Mouse (Mus musculus) liver, embryonic 13.5 days (tissue): ENCODE results near the gene Ddx56. TPM values are rescaled to one million over a fixed set of nuclear protein-coding genes. Genes with fewer than 3 reads are reported as not detected.

ENCODE experiments used
- ATAC-seq: fragments of 200-750 bp; cut with Nextera tagmentation; 2 replicates; pipeline ENCODE4 v1.8.0; 2017; ENCODE audit warnings: low read depth, mild to moderate bottlenecking, moderate number of reproducible peaks, moderate library complexity
- DNase-seq: peaks from one replicate; pipeline ENCODE4 v3.0.0; 2022
- H3K27ac ChIP-seq: fragments of 300-500 bp; sonication (generic); 2 replicates; pipeline ENCODE4 v1.5.1; 2015; ENCODE audit warnings: moderate library complexity, mild to moderate bottlenecking, inconsistent platforms
- H3K27me3 ChIP-seq: fragments of 300-500 bp; sonication (generic); 2 replicates; pipeline ENCODE4 v1.6.1; 2015; ENCODE audit warnings: mild to moderate bottlenecking, inconsistent platforms
- H3K36me3 ChIP-seq: fragments of 300-500 bp; sonication (generic); 2 replicates; pipeline ENCODE4 v1.6.1; 2015; ENCODE audit warnings: mild to moderate bottlenecking, inconsistent platforms
- H3K4me1 ChIP-seq: fragments of 300-500 bp; sonication (generic); replicated peaks from 2 replicates; pipeline ENCODE4 v1.6.1; 2015; ENCODE audit warnings: inconsistent platforms
- H3K4me2 ChIP-seq: fragments of 300-500 bp; sonication (generic); 2 replicates; pipeline ENCODE4 v1.6.1; 2015; ENCODE audit warnings: inconsistent platforms, mild to moderate bottlenecking, moderate library complexity
- H3K4me3 ChIP-seq: fragments of 300-500 bp; sonication (generic); replicated peaks from 2 replicates; pipeline ENCODE4 v1.5.1; 2015; ENCODE audit warnings: mild to moderate bottlenecking, inconsistent platforms
- H3K9ac ChIP-seq: fragments of 300-500 bp; sonication (generic); 2 replicates; pipeline ENCODE4 v1.6.1; 2015; ENCODE audit warnings: mild to moderate bottlenecking, inconsistent platforms
- H3K9me3 ChIP-seq: fragments of 300-500 bp; sonication (generic); replicated peaks from 2 replicates; pipeline ENCODE4 v1.6.1; 2016; ENCODE audit warnings: inconsistent platforms
- WGBS: fragments of 180-500 bp; shearing (Covaris S2); methylation state at CpG from one replicate; pipeline ENCODE4 v1.1.7; 2015; ENCODE audit not compliant: insufficient replicate concordance; 5-methylcytosine and 5-hydroxymethylcytosine counted together
- polyA plus RNA-seq: library from polyadenylated mRNA; unstranded; fragments of >200 nt; fragmentation: Nextera tagmentation; extraction: Ambion mirVana; gene quantifications from 2 replicates; pipeline ENCODE4 v1.2.1, GENCODE M21; 2015

Gene Ddx56
- polyA plus RNA-seq = 72.6 and 78.4 TPM in 2 replicates

GRCm38 (mm10) chr11:6267320-6268254, at the start of gene Ddx56:
Ddx56 (minus strand) TSS chr11:6267772.
- H3K4me3 ChIP-seq = peak within 1 kb of the TSS; percentile 82
- peak; percentile 97 for ATAC-seq
- H3K27ac ChIP-seq = peak within 1 kb of the TSS; percentile 91
- no peaks in the 10 kb centered on the region for H3K27me3 ChIP-seq
- no peaks in the 10 kb centered on the region for H3K9me3 ChIP-seq
- peaks cover 58% of the 10 kb centered on the region for H3K36me3 ChIP-seq
- H3K4me2 ChIP-seq = peak within 1 kb of the TSS; percentile 85
- DNase-seq = peak; percentile 89
- peak within 1 kb of the TSS; percentile 83 for H3K9ac ChIP-seq
- under 1% methylated on average over 50 of the region's 50 CpGs for WGBS
- peaks cover 26% of the 10 kb centered on the region for H3K4me1 ChIP-seq

GRCm38 (mm10) chr11:6316821-6317220, 49.2 kb upstream of the Ddx56 start:
- Histone ChIP-seq H3K27ac (no peak overlapping the region), H3K9ac (no peak overlapping the region), H3K4me1 (no peaks in the 10 kb centered on the region), H3K27me3 (no peaks in the 10 kb centered on the region), H3K9me3 (no peaks in the 10 kb centered on the region), H3K36me3 (peaks cover 93% of the 10 kb centered on the region), H3K4me2 (no peak overlapping the region), H3K4me3 (no peak overlapping the region)
- no peak for ATAC-seq
- WGBS = 89% methylated on average over 11 of the region's 11 CpGs
- DNase-seq = no peak

GRCm38 (mm10) chr11:6313874-6314406, 46.4 kb upstream of the Ddx56 start:
- ATAC-seq (no peak), DNase-seq (no peak)
- Histone ChIP-seq H3K4me1 (no peaks in the 10 kb centered on the region), H3K27ac (no peak overlapping the region), H3K27me3 (no peaks in the 10 kb centered on the region), H3K9me3 (no peaks in the 10 kb centered on the region), H3K4me3 (no peak overlapping the region), H3K4me2 (no peak overlapping the region), H3K9ac (no peak overlapping the region), H3K36me3 (peaks cover 91% of the 10 kb centered on the region)
- 82% methylated on average over 7 of the region's 7 CpGs for WGBS

DNA sequence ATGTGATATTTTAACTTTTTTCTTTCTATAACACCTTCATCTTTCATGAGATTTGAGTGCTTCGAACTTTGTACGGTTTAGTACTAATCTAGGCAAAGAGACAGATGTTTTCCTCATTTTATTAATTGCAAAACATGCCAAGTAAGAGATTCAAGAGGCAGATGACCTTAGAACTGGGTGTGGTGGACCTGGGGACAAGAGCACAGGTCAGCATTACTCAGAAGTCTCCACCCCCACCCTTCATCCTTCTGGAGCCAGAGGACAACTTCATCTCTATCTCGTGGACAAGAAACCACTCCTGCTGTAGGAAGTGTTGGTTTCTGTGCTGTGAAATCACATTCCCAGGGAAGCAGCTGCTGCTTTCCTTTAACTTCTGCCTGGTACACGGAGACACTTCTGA, 40.6 kb upstream of the Ddx56 start:
- Histone ChIP-seq H3K27ac (no peak overlapping the region), H3K4me1 (no peaks in the 10 kb centered on the region), H3K9me3 (no peaks in the 10 kb centered on the region), H3K36me3 (peaks cover 89% of the 10 kb centered on the region), H3K4me3 (no peak overlapping the region), H3K9ac (no peak overlapping the region), H3K4me2 (no peak overlapping the region), H3K27me3 (no peaks in the 10 kb centered on the region)
- WGBS = 84% methylated on average over 4 of the region's 4 CpGs
- ATAC-seq = no peak
- DNase-seq = no peak

DNA sequence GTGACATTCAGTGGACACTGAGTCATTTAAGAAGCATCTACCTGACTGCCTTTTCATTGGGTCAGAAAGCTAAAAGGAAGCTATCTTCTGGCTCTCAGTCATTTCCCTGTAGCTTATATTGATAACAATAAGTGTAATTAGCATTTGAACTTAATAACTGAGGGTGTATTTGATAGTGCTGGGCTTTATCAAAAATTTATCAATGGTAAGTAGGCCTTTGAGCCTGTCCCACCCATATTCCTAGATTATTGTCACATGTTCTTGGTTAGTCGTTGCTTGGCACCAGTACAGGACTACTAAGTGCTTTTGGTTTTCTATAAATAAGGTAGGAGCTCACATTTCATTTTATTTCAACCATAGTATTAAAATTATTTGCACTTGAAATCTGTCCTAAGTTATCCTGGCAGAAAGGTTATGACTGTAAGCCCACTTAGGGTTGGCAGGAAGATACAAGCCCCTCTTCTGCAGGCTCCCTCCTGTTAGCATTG, 38.4 kb upstream of the Ddx56 start:
- H3K36me3 ChIP-seq = peaks cover 91% of the 10 kb centered on the region
- DNase-seq (no peak), ATAC-seq (no peak)
- no peaks in the 10 kb centered on the region for H3K27me3 ChIP-seq
- H3K27ac ChIP-seq = no peak overlapping the region
- WGBS = 56% methylated on average over 1 of the region's 1 CpGs
- H3K9ac ChIP-seq = no peak overlapping the region
- no peaks in the 10 kb centered on the region for H3K9me3 ChIP-seq
- no peaks in the 10 kb centered on the region for H3K4me1 ChIP-seq
- no peak overlapping the region for H3K4me3 ChIP-seq
- H3K4me2 ChIP-seq = no peak overlapping the region

DNA sequence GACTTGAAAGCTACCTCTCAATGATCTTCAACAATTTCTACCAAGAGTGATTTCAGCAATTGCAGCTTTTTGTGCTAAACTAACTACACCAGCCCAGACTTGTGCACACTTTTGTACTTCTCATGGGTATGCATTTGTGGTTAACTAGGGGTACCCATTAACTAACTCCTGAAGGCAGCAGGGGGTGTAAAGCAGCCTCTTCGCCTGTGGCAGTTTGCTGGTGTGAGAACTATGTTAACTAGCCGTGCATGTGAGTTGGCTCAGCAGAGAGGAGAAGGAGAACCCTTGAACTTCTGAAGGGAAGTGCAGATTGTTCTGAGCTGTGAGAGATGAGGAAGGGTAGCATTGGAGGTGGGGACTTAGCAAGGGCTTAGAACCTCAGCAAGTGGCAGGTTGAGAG, 35.2 kb upstream of the Ddx56 start:
- H3K9ac ChIP-seq = no peak overlapping the region
- H3K27me3 ChIP-seq = no peaks in the 10 kb centered on the region
- peaks cover 13% of the 10 kb centered on the region for H3K4me1 ChIP-seq
- DNase-seq (no peak), ATAC-seq (no peak)
- H3K27ac ChIP-seq = no peak overlapping the region
- WGBS = 82% methylated on average over 2 of the region's 2 CpGs
- H3K4me2 ChIP-seq = no peak overlapping the region
- H3K4me3 ChIP-seq = no peak overlapping the region
- H3K36me3 ChIP-seq = peaks cover 92% of the 10 kb centered on the region
- H3K9me3 ChIP-seq = no peaks in the 10 kb centered on the region

GRCm38 (mm10) chr11:6299435-6299834, 31.9 kb upstream of the Ddx56 start:
- H3K27me3 ChIP-seq = no peaks in the 10 kb centered on the region
- no peak overlapping the region for H3K9ac ChIP-seq
- peaks cover 75% of the 10 kb centered on the region for H3K36me3 ChIP-seq
- ATAC-seq (no peak), DNase-seq (no peak)
- H3K27ac ChIP-seq = no peak overlapping the region
- H3K4me2 ChIP-seq = no peak overlapping the region
- WGBS = 78% methylated on average over 2 of the region's 2 CpGs
- no peaks in the 10 kb centered on the region for H3K9me3 ChIP-seq
- no peak overlapping the region for H3K4me3 ChIP-seq
- H3K4me1 ChIP-seq = peaks cover 40% of the 10 kb centered on the region

GRCm38 (mm10) chr11:6296077-6296476, 28.5 kb upstream of the Ddx56 start:
- Histone ChIP-seq H3K4me2 (peak overlapping the region; percentile 86), H3K36me3 (peaks cover 46% of the 10 kb centered on the region), H3K4me1 (peaks cover 63% of the 10 kb centered on the region), H3K27me3 (no peaks in the 10 kb centered on the region), H3K9ac (peak overlapping the region; percentile 59; the same call in 1 of the 2 replicates), H3K4me3 (no peak overlapping the region), H3K9me3 (no peaks in the 10 kb centered on the region), H3K27ac (peak overlapping the region; percentile 95)
- ATAC-seq (no peak), DNase-seq (no peak)

GRCm38 (mm10) chr11:6294632-6295031, 27.1 kb upstream of the Ddx56 start:
- Histone ChIP-seq H3K36me3 (peaks cover 32% of the 10 kb centered on the region), H3K27me3 (no peaks in the 10 kb centered on the region), H3K4me2 (peak overlapping the region; percentile 86), H3K9ac (peak overlapping the region; percentile 59), H3K4me3 (peak overlapping the region; percentile 92), H3K9me3 (no peaks in the 10 kb centered on the region), H3K4me1 (peaks cover 70% of the 10 kb centered on the region), H3K27ac (peak overlapping the region; percentile 95)
- DNase-seq = peak; percentile 76
- peak; percentile 80 for ATAC-seq
- 59% methylated on average over 4 of the region's 4 CpGs for WGBS

DNA sequence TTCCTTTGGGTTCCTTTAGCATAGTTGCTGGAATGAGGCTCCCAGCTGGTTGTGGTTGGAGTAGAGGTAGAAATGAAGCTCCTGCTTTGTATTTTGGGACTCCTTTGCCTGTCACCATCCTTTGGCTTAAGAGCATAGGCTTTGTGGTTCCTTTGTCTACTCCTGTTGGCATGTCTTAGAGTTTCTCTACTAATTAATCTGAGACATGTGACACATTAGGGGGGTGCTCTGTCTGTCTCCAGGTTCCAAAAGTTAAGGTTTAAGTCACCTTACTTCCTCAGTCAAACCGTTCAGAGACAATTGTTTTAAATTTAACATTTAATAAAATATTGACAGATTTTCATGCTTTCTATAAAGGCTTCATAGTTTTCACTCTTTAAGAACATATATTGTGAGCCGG, 26.0 kb upstream of the Ddx56 start:
- peak overlapping the region; percentile 92 for H3K4me3 ChIP-seq
- peaks cover 21% of the 10 kb centered on the region for H3K36me3 ChIP-seq
- H3K4me2 ChIP-seq = peak overlapping the region; percentile 86
- H3K27me3 ChIP-seq = no peaks in the 10 kb centered on the region
- H3K4me1 ChIP-seq = peaks cover 62% of the 10 kb centered on the region
- H3K9me3 ChIP-seq = no peaks in the 10 kb centered on the region
- no peak for DNase-seq
- peak overlapping the region; percentile 93 for H3K9ac ChIP-seq
- peak overlapping the region; percentile 95 for H3K27ac ChIP-seq
- no peak for ATAC-seq
- 78% methylated on average over 2 of the region's 2 CpGs for WGBS

GRCm38 (mm10) chr11:6292988-6293349, 25.4 kb upstream of the Ddx56 start:
- DNase-seq (no peak), ATAC-seq (no peak)
- H3K4me2 ChIP-seq = peak overlapping the region; percentile 86
- peak overlapping the region; percentile 92 for H3K4me3 ChIP-seq
- H3K4me1 ChIP-seq = peaks cover 58% of the 10 kb centered on the region
- H3K27me3 ChIP-seq = no peaks in the 10 kb centered on the region
- WGBS = 85% methylated on average over 4 of the region's 4 CpGs
- no peaks in the 10 kb centered on the region for H3K9me3 ChIP-seq
- H3K9ac ChIP-seq = peak overlapping the region; percentile 93
- peak overlapping the region; percentile 95 for H3K27ac ChIP-seq
- H3K36me3 ChIP-seq = peaks cover 15% of the 10 kb centered on the region
